Mouse (Mus musculus): ENCODE measurements around the gene Tmem120b.

- TF ChIP-seq CTCF (IDR thresholded peaks at IDR 0.05; ENCODE audit: low read depth, low read length) (no peak), POLR2A (IDR thresholded peaks at IDR 0.05; ENCODE audit: extremely low read depth, insufficient read depth, low read length) (no peak)
These were observed 82.9 kb downstream of the Tmem120b start for GRCm38 (mm10) chr5:123151077-123151476.
